Mouse (Mus musculus): ENCODE results near the gene Gm8897. TPM values are rescaled to one million over a fixed set of nuclear protein-coding genes. Genes with fewer than 3 reads are reported as not detected.
"Not testable (repeated sequence)": the region's sequence is repeated elsewhere in the genome, so short reads cannot be mapped to it uniquely, and the experiment has no call there.

Gene Gm8897
- polyA plus RNA-seq (2015; fragmentation: Nextera tagmentation; extraction: Ambion mirVana): not detected in 2 replicates

GRCm38 (mm10) chr5:11416118-11416517, at the start of gene Gm8897:
Gm8897 (plus strand) TSS chr5:11416418.
- H3K4me2 ChIP-seq; H3K9me3 ChIP-seq; H3K27ac ChIP-seq; H3K27me3 ChIP-seq; H3K4me1 ChIP-seq; H3K4me3 ChIP-seq; H3K9ac ChIP-seq; ATAC-seq (ENCODE audit: insufficient number of reproducible peaks, low FRiP score, low TSS enrichment, low read depth); H3K36me3 ChIP-seq: not testable (repeated sequence)
- 68% methylated on average over 2 of the region's 2 CpGs for WGBS

- not testable (repeated sequence) for H3K4me2 ChIP-seq; H3K4me1 ChIP-seq; H3K27me3 ChIP-seq; ATAC-seq (ENCODE audit: insufficient number of reproducible peaks, low FRiP score, low TSS enrichment, low read depth); H3K9ac ChIP-seq; H3K27ac ChIP-seq; H3K36me3 ChIP-seq; H3K4me3 ChIP-seq; H3K9me3 ChIP-seq
- WGBS: 67% methylated on average over 1 of the region's 1 CpGs
Measured at GRCm38 (mm10) chr5:11416691-11417090, 473 bp downstream of the Gm8897 start.

Other genes starting within 250 kb of the Gm8897 start
- not detected in 2 replicates for gene Gm5861, start 233.3 kb upstream of the Gm8897 start, polyA plus RNA-seq (2015; fragmentation: Nextera tagmentation; extraction: Ambion mirVana)
- gene Gm8890, start 160.4 kb upstream of the Gm8897 start, polyA plus RNA-seq (2015; fragmentation: Nextera tagmentation; extraction: Ambion mirVana): not detected in 2 replicates
- gene Speer1, start 74.9 kb upstream of the Gm8897 start, polyA plus RNA-seq (2015; fragmentation: Nextera tagmentation; extraction: Ambion mirVana): not detected in 2 replicates
- not detected in 2 replicates for gene Gm8906, start 86.3 kb downstream of the Gm8897 start, polyA plus RNA-seq (2015; fragmentation: Nextera tagmentation; extraction: Ambion mirVana)
- gene Gm6460, start 178.5 kb downstream of the Gm8897 start, polyA plus RNA-seq (2015; fragmentation: Nextera tagmentation; extraction: Ambion mirVana): not detected in 2 replicates

Data from limb, embryonic 15.5 days (tissue).